Mouse (Mus musculus) adrenal gland, postnatal 36 days (tissue): ENCODE results near the gene Gm10322. TPM values are rescaled to one million over a fixed set of nuclear protein-coding genes. Genes with fewer than 3 reads are reported as not detected.

Experiments used
- DNase-seq, 2 experiments: peaks; one replicate each; pipeline ENCODE4 v3.0.0; 2021; ENCODE audit warnings: mixed read lengths in 1 of 2
- total RNA-seq, 2 experiments: library from RNA; stranded (reverse); gene quantifications; 2 replicates each; pipeline ENCODE4 v1.2.3; 2021

Gm10322 gene
- total RNA-seq, 2 experiments from 2014 or later, result not detected

DNA sequence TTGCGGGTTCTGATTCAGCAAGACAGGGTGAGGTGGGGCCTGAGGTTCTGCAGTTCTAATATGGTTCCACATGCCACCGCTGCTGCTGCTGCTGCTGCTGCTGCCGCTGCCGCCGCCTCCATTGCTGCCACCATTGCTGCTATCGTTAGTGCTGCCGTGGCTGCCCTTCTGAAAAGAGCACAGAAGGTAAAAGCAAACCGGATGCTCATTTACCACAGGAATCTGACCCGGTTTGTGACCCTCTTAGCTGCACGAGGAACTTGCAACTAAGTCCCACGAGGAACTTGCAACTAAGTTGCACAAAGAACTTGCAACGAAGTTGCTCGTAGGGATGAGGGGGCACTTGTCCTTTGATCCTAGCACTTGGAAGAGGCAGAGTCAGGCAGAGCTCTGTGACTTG is 40.9 kb downstream of the Gm10322 start:
- no peak for DNase-seq

DNA sequence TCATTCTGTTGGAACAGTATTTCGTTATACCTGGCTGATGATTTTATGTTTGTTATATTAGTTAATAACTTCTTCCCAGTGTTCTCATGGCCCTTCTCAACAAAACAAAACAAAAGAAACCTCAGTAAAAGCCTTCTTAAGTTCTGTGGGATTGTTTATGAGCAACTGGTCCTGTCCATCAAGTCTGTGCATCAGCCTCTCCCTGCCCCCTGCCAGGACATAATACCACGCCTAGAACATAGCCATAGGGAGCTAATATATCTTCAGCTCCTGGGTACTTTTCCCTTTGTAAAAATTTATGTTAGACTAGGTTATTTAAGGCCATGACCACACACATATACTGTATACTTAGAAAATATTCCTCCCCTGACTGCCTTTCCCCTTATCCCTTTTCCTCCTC is 48.9 kb downstream of the Gm10322 start:
- no peak for DNase-seq

DNA sequence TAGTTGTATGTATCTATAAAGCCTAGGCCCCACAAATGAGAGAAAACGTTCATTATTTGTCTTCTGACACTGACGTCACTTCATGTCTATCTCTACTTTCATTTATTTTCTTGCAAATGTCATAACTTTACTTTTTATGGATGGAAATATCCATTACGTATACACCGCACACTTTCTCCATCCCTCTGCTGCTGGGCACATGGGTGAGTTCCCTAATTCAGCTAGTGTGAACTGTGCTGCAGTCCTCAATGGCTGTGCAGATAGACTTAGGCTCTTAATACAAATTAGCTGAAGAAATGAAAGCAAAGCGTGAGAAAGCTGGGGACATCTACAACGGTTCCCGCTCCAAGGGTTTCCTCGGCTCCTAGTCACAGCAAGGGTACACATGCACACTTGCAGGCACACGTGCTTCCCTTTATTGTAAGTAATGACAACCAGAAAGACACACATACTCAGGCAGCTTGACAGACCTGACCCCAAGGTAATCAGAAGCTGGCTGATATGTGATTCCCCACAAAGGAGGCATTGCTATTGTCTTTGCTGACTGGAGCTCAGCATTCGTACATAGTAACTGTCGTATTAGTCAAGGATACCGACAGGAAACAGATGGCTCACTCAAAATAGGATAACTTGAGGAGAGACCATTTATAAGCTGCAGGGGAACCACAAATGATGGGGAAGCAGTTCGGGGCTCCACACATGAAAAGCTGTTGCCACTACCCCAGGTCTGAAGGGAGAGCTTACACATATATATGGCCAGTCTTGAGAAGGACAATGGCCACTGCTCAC is 49.8 kb downstream of the Gm10322 start:
- no peak for DNase-seq

Other genes with a start within 250 kb of the Gm10322 start
- 10 to 100 TPM; 75.5 to 75.7 TPM for gene Gm10273, start 220.4 kb upstream of the Gm10322 start, total RNA-seq
- not detected for gene Pla2g12b, start 212.4 kb upstream of the Gm10322 start, total RNA-seq
- 1 to 10 TPM; 2.8 to 3.7 TPM for gene Oit3, start 174.3 kb upstream of the Gm10322 start, total RNA-seq
- gene Mcu, start 629 bp downstream of the Gm10322 start, total RNA-seq, result 10 to 100 TPM; 42.9 to 53.4 TPM
- gene Micu1, start 86.4 kb downstream of the Gm10322 start, total RNA-seq, result 10 to 100 TPM; 62.4 to 70.4 TPM